Mouse (Mus musculus) Patski (cell line): Measurements from ENCODE around the gene Layn. TPM values are rescaled to one million over a fixed set of nuclear protein-coding genes. Genes with fewer than 3 reads are reported as not detected.

Experiments used
- ATAC-seq: fragments of 100-300 bp; one replicate; pipeline ENCODE4 v1.8.0; 2021
- CTCF ChIA-PET: fragments of 350-600 bp; sonication (Branson Sonifier 250); formaldehyde crosslinking; loops from one replicate; lab custom pipeline; 2022; ENCODE audit warnings: inconsistent platforms; lab: Charles Lee
- POLR2A ChIA-PET: fragments of 350-600 bp; sonication (Branson Sonifier 250); formaldehyde crosslinking; loops from one replicate; lab custom pipeline; 2022; ENCODE audit warnings: antibody characterized with exemption, inconsistent platforms; lab: Charles Lee
- DNase-seq: peaks from one replicate; pipeline ENCODE4 v3.0.0-alpha.2; 2011; ENCODE audit warnings: low read depth, low spot score
- H3K27me3 ChIP-seq: fragments of 371-371 bp; one replicate; pipeline ENCODE4 v1.5.1; 2021
- CTCF ChIP-seq: fragments of 100-300 bp; IDR thresholded peaks from one replicate; pipeline ENCODE4 v1.5.1; 2021
- in situ Hi-C: fragments of 300-500 bp; cut with MboI; formaldehyde crosslinking; loops from 3 replicates; pipeline ENCODE4 v1.11.1; 2018; ENCODE audit warnings: low pct_unique_long_range_greater_than_20kb, mixed read lengths
- polyA plus RNA-seq: library from polyadenylated mRNA; unstranded; gene quantifications from one replicate; pipeline ENCODE4 v1.2.3, GENCODE M21; 2021

Gene Layn
- not detected for polyA plus RNA-seq

DNA sequence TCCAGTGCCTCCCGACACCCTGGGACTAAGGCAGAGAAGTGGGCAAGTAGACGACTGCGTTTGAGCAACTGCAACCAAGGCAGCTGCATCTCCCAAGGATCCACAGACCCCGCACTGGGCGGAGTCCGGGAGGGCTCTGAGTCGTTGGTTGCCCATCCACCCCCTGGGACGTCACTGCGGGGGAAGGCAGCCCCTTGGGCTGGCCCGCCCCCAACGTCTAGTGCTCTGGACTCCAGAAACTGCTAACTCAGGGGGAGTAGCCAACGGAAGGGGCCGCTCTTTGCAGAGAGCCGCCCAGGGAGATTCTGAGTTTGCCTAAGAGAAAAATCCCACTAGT is at the start of gene Layn:
Gene Layn, minus strand, starts transcription at position 116 of the 337 bp plus-strand sequence.
- ATAC-seq = no peak
- no peak for TF ChIP-seq CTCF
- peaks cover 19% of the 10 kb centered on the region for H3K27me3 ChIP-seq
- in situ Hi-C loops = no loop called here
- DNase-seq = no peak
- ChIA-PET CTCF (no interaction called here), POLR2A (no interaction called here)

DNA sequence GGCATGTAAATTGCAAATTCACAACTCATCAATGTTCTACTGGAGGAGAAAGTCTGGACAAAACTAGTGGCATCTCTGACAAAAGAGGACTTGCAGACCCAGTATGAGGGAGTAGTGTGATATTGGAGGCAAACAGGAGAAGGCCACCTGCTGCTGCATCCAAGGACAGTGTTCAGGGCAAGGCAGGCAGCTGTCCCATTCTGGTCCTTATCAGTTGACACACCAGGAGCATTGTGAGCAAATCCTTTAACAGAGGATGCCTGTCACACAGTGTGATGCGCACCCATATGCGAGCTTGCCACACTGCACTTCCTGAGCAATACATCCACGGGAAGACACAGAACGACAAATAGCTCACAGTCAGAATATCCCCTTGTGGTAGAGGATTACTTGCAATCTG is 37.9 kb upstream of the Layn start:
- H3K27me3 ChIP-seq = peaks cover 46% of the 10 kb centered on the region
- POLR2A ChIA-PET = interaction anchor here (0.7 kb wide), 1 partner anchor 456 kb away, joined by 10 read pairs; no protein-coding TSS in a partner anchor
- DNase-seq (no peak), ATAC-seq (no peak)
- in situ Hi-C loops = no loop called here
- CTCF ChIA-PET = no interaction called here
- TF ChIP-seq CTCF = no peak

DNA sequence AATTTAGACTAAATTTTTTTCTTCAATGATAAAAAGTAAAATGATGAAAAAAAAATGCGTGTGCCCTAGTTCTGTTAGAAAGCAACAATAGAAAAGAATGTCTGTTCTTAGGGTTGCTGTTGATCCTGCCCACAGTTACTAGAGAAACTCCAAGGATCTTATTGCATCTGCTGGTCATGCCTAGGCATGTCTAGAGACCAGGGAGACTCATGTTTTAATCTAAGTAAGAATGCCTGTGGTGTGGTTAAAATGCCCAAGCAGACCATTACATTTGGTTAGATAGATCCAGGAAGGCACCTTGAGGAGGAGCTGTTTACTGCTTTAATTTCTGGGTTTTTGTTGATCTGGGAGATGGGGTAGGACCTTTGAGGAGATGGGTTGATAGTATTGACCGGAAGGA is 28.9 kb upstream of the Layn start:
- no peak for ATAC-seq
- no peak for TF ChIP-seq CTCF
- POLR2A ChIA-PET = interaction anchor here (0.7 kb wide), 1 partner anchor 758 kb away, joined by 3 read pairs; no protein-coding TSS in a partner anchor
- in situ Hi-C loops = no loop called here
- CTCF ChIA-PET = interaction anchor here (1.2 kb wide), 1 partner anchor 16 kb away, joined by 3 read pairs; no protein-coding TSS in a partner anchor
- peaks cover 38% of the 10 kb centered on the region for H3K27me3 ChIP-seq
- DNase-seq = no peak

DNA sequence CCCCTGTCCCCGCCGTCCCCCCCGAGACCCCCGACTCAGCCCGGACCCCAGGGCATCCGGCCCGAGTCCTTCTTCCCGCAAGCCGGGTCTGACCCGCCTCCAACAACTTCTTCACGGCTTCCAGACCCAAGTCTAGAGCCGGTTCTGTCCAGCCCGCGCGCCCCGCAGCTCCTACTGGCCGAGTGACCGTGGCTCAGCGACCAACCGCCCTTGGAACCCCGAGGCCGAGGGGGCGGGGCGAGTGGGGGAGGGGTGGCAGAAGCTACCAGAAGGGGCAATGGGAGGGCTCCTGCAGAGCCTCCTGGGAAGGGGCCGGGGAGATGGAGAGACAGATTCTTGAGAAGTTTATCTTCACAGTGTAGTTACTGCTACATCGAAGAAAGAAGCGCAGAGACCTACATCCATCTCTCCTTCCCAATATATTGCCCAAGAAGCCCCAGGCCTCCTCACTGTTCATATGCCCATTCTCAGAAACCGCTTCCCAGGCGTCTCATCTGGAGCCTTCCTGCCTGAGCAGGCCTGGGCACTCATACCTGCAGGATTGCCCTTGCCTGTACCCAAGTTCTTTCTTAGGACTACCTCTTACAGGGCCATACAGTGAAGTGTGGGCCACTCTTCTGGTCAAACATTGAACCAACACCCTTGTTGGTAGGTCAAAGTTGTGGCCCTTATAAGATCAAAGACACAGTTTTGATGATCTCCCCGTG is 27.1 kb upstream of the Layn start:
- H3K27me3 ChIP-seq = peaks cover 26% of the 10 kb centered on the region
- CTCF ChIA-PET = no interaction called here
- ATAC-seq (no peak), DNase-seq (no peak)
- POLR2A ChIA-PET = no interaction called here
- no peak for TF ChIP-seq CTCF
- in situ Hi-C loops = no loop called here

DNA sequence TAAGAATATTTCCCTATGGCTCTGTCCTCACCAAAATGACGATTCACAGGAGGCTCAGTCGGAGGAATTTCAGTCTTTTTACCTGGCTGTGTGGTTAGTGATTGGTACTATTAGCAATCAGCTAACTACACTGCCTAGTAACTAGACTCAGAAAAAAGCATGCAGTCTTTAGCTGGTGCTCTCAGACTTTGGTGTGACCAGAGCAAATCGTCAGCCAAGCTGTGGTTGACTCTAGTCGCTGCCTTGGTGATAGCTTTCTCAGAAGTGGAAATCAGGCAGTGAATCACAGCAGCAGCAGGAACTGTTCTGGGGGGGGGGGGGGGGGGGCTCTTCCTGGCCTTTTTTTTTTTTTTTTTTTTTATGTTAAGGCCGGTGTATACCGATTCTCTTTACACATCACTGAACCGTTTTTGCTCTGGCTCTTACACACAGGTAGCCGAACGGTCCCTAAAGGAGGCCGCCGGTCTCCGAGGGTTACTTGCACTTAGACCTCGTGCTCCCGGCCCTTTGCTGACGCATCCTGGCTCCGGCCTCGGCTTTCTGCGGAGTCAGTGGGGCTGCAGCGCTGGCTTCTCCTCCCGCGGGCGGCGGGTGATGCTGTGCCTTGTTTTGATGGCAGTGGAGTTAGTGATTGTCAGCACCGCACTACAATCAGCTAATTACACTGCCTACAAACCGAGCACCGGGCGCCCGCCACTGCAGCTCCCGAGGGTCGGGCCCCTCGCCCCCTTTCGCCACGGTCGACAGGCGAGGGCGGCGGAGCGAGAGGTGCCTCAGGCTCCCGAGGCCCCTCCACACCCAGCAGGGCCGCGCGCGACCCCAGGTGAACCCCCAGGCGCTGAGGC is 26.3 kb upstream of the Layn start:
- no peak for ATAC-seq
- no peak for DNase-seq
- peaks cover 18% of the 10 kb centered on the region for H3K27me3 ChIP-seq
- CTCF ChIA-PET = interaction anchor here (0.7 kb wide), 1 partner anchor 64 kb away, joined by 3 read pairs; no protein-coding TSS in a partner anchor
- TF ChIP-seq CTCF = no peak
- POLR2A ChIA-PET = interaction anchor here (0.6 kb wide), 1 partner anchor 19 kb away, joined by 3 read pairs; no protein-coding TSS in a partner anchor
- in situ Hi-C loops = no loop called here

DNA sequence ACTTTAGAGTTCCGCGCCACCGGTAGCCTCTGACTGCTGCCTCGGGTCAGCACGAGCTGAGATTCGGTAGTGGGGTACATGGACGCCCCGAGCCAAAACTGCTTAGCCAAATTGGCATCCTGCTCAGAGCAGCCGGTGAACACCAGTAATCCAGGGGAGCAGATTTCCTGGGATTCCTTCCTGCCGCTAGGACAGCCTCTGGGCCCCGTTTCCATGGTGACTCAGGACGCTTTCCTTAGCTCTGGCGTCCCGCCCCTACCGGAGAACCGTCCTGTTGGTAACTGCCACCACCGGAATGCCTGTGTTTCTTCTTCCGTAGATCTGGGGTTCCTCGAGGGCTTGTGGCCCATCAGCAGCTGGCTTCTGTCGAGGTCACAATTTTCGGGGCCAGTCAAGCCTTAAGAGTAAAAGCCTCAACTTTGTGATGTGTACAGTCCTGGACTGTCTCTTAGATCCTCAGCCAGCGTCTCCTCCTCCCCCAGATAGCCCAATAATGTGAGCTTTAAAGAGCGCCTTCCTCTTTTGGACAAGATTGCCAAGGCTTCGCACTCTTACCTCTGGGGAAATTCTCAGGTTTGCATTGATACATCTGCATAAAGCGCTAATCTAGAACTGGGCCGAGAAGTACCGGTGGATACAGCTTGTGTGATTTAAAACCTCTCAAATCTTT is 25.0 kb upstream of the Layn start, which contains the start of gene 4833427G06Rik:
Gene 4833427G06Rik, minus strand, starts transcription at position 323 of the 670 bp plus-strand sequence.
- no peak for ATAC-seq
- POLR2A ChIA-PET = interaction anchor here (0.6 kb wide), 1 partner anchor 18 kb away, joined by 3 read pairs; no protein-coding TSS in a partner anchor

DNA sequence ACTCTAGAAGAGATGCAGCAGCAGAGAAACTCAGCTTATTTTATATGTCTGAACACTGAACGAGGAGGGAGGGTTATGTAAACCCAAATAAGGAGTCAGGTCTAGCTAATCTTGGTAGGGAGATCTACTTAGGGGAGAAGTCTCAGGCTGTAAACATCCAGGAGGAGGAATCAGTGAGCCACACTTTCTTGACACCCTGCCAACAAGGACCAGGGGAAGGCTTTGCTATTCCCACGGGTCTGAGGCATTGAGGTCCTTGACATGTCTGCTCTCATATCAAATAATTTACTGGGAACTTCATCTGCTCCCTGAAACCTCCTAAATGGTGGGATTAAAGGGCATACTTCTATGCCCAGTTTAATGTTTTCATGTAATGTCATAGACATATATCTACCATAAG is 19.4 kb upstream of the Layn start:
- DNase-seq = no peak
- no peak for ATAC-seq
- POLR2A ChIA-PET = interaction anchor here (0.8 kb wide), 1 partner anchor 191 kb away, joined by 7 read pairs; no protein-coding TSS in a partner anchor
- H3K27me3 ChIP-seq = peaks cover 25% of the 10 kb centered on the region
- no peak for TF ChIP-seq CTCF
- in situ Hi-C loops = no loop called here
- CTCF ChIA-PET = no interaction called here

More for the DNA sequence above, 25.0 kb upstream of the Layn start, which contains the start of gene 4833427G06Rik:
- CTCF ChIA-PET = interaction anchor here (0.7 to 1.2 kb wide), 2 partner anchors 9 to 13 kb away, joined by 3 read pairs; no protein-coding TSS in a partner anchor
- peaks cover 15% of the 10 kb centered on the region for H3K27me3 ChIP-seq
- no peak for TF ChIP-seq CTCF
- no peak for DNase-seq
- in situ Hi-C loops = no loop called here

DNA sequence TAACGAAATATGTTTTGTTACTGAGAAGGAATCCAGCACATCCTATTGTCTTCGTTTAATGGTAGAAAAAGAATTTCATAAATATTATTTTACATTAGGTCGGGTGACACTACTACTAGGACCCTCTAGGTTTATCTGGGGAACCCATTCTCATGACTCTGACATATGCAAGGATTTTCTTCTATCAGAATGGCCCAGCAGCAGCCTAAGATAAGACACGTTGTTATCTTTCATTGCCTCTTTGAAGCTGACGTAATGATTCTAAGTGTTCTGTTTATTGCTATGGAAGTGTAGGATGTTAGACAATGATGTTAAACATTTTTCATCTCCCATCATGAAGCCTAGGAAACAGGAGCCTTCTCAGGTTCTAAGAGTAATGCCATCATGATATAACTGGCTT is 16.8 kb upstream of the Layn start:
- TF ChIP-seq CTCF = no peak
- H3K27me3 ChIP-seq = peaks cover 39% of the 10 kb centered on the region
- no peak for ATAC-seq
- in situ Hi-C loops = no loop called here
- DNase-seq = no peak
- CTCF ChIA-PET = interaction anchor here (1.4 kb wide), 1 partner anchor 8 kb away, joined by 3 read pairs; the partner anchor contains the start of gene 4833427G06Rik
- POLR2A ChIA-PET = no interaction called here

DNA sequence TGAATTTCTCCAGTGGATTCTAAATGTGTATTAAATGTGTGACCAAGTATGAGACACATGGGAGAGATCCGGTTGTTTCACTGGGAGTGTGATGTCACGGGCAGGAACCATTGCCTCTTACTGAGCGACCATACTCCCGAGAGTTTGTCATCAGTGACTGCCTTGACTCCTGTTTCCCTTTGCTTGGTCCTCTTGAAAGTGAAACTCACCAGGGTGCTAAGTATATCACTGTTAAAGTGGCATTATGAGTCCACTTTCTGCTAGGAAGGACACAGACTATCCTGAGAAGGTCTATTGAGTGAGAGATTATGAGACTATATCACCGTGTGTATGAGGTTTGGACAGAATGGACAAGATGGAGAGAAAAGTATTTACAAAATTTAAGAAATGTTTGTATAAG is 4.7 kb upstream of the Layn start:
- H3K27me3 ChIP-seq = peaks cover 18% of the 10 kb centered on the region
- ChIA-PET POLR2A (no interaction called here), CTCF (no interaction called here)
- DNase-seq (no peak), ATAC-seq (no peak)
- TF ChIP-seq CTCF = no peak
- in situ Hi-C loops = no loop called here
